Mouse (Mus musculus) A20 (cell line): ENCODE data around the gene F2rl1.
A peak's percentile ranks its signal among the peaks of the same experiment; 100 is the strongest.

Source experiments
- DNase-seq: peaks from one replicate; pipeline ENCODE4 v3.0.0-alpha.2; 2011; ENCODE audit warnings: low read depth, low spot score

The F2rl1 gene

DNA sequence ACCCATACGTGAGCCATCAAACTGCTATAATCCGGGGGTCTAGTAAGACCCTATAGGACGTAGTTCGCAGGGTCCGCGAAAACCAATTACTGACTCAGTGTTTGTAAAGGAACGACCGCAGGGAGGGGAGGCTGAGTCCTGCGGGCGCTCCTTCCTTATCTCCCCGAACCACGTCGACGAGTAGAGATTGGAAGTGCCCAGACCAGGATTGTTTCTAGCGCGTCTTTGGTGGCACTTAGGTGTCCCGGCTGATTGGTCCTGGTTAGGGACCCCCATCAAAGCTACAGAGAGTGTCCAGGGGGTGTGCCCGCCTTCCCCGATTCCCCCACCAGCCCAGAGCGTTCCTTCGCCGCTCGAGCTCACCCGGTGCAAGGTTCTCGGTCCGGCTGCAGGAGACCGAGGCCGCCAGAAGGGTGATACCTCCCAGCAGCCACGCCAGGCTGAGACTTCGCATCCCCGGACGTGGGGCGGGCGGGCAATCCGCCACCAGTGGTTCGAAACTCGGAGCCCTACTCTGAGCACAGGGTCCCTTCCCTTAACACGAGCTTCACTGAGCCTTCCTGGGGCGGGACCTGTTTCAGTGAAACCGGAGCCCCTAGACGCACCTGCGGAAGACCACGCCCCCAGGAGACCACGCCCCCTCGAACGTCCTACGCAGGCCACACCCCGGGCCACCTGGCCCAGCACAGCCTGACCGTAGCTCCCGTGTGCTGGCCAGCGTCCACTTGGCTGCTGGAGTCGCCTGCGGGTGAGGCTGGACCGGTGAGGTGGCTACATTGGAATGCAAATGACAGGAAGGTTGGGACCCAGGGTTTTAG, at the start of gene F2rl1:
TSS of gene F2rl1 (minus strand) at position 554 of the 818 bp plus-strand sequence.
- DNase-seq: no peak

- no peak for DNase-seq
Observed at GRCm38 (mm10) chr13:95570877-95571276, 45.9 kb upstream of the F2rl1 start.

DNA sequence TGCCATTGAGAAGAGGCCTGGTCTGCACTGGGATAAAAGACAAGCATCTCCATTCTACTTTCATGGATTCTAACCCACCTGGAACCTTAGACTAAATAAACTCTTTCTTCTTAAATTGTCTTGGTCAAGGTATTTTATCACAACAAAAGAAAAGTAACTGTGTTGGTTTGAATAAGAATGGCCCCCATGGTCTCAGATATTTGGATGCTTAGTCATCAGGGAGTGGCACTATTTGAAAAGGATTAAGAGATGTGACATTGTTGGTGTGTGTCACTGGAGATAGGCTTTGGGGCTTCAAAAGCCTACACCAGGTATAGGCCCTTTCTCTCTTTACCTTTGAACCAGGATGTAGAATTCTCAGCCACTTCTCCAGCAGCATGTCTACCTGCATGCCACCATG, 44.3 kb upstream of the F2rl1 start:
- DNase-seq: no peak

DNA sequence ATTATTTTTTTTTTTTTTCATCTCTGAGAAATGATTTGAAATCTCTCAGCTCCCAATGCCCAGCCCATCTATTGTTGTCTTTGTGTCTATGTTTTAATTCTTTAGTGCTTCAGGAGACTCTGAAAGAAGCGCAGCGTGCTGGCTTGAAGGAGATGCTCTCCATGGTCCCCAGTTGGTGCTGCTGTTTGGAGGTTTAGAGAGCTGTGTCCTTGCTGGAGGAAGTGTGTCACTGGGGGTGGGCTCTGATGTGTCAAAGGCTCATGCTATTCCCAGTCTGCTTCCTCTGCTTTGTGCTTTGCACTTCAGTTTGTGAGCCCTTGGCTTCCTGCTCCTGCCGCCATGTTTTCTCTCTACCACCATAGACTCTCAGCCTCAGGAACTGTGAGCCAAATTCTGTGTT, 43.3 kb upstream of the F2rl1 start:
- no peak for DNase-seq

DNA sequence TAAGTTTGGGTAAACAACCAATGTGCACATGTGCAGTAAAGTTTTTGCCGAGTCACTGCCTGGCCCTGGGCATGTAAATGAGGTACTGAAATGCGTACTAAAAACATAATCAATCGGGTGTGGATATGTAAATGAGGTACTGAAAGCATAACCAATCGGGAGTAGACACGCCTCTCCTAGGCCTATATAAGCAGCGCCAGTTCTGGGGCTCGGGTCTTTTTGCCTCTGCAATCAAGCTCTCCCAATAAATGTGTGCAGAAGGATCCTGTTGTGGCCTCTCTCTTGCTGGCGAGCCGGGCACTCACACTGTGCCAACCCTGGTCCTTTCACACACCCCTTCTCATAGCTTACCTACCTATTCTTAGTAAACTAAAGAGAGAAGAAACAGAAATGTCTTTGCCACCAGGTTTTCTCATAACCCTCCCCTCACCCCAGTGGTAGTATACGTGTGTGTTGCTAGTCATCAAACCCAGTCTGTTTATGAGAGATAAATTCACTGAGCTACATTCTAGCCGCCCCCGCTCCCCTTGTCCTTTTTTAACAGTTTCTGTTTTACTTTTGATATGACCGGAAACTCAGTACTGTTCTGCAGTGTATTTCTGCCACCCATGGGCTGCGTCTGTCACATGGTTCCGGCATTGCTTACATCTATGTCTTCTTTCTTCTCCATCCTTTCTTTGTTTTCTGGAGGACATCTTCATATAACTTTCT, 42.0 kb upstream of the F2rl1 start:
- peak; percentile 12 for DNase-seq

DNA sequence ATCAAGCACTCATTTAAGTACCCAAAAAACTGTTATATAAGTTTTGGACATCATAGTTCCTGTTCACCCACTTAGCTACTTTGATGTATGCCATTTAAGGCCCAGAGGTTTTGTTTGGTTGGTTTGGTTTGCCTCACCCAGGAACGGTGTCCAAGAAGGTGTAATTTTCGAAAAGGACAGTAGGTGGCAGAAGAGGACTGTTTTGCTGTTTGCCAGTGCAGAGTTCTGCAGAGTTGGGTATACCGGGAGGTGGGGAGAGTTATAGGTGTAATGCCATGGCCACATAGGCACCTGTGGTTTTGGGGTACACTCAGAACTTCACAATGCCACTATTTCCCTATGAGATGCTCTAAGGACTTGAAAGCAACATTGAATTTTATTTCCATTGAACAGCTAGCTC, 38.7 kb upstream of the F2rl1 start:
- DNase-seq: peak; percentile 60

DNA sequence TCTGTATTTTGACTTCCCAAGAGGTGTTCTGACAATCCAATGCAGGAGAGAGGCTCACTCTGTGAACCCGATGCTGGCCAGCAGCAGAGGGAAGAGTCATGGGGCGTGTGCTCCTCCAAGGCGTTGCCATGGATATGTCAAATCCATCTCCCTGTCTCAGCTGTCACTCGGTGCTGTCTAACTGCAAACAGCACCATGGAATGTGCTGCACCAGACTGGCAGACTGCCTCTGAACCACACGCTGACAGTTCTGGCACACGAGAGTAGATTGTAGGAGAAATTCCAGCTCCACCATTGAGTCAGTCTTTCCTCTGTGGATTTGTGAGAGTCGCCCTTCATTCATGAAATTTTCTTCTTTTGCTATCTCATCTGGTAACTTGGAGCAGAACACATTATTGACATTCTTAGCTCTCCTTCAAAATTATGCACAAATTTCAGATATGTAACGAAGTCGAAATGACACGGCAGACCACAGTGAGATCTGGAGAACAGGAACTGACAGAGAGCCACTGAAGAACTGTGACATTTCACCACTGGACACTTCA, 38.1 kb upstream of the F2rl1 start:
- no peak for DNase-seq

GRCm38 (mm10) chr13:95557326-95557725, 32.3 kb upstream of the F2rl1 start:
- no peak for DNase-seq

- no peak for DNase-seq
Observed at GRCm38 (mm10) chr13:95553885-95554492, 29.0 kb upstream of the F2rl1 start.

DNA sequence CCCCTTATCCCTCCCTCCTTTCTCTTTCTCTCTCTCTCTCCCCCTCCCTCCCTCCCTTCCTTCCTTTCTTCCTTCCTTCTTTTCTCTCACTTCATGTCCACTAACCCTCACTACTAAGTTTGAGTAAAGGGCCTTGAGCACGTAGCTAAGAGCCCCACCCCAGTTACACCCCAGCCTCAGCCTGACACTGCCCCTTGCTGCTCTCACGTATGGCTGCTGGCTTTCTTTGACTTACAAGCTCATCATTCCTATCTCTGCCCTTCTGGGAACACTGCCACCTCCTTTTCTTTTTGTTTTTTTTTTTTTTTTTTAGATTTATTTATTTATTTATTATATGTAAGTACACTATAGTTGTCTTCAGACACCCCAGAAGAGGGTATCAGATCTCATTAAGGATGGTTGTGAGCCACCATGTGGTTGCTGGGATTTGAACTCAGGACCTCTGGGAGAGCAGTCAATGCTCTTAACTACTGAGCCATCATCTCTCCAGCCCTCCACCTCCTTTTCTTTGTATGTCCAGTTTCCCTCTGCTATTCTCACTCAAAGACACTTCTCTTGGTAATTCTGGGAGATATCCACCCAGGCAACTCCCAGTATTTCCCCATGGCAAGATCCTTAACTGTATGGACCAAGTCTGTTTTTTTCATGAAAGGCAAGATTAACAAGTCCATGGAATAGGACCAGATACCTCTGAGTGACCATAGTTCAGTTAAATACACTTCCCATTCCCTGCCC, 25.8 kb upstream of the F2rl1 start:
- DNase-seq: no peak

- no peak for DNase-seq
Observed at GRCm38 (mm10) chr13:95549421-95549820, 24.4 kb upstream of the F2rl1 start.

GRCm38 (mm10) chr13:95548856-95549255, 23.8 kb upstream of the F2rl1 start:
- no peak for DNase-seq

DNA sequence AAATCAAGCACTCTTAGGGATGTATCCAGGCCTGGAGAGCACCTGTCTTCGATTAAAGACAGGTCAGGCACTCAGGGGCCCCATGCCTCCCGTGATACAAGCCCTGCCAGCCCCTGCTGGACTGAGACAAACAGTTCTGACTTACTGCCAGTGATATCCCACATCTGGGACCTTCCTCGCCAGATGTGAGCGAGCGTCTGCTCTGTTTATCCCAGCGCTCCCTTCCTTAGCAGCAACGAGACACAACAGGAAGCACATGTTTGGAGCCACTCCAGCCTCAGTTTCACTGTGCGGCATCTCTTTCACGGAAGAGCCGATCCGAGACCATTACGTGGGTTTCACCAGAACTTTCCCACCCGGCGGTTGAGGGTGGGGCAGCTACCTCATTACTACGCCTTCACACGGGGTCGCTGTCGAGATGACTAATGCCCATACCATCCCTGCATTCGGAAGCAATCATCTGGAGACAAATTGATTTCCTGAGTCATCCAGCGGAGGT, 23.3 kb upstream of the F2rl1 start:
- no peak for DNase-seq

DNA sequence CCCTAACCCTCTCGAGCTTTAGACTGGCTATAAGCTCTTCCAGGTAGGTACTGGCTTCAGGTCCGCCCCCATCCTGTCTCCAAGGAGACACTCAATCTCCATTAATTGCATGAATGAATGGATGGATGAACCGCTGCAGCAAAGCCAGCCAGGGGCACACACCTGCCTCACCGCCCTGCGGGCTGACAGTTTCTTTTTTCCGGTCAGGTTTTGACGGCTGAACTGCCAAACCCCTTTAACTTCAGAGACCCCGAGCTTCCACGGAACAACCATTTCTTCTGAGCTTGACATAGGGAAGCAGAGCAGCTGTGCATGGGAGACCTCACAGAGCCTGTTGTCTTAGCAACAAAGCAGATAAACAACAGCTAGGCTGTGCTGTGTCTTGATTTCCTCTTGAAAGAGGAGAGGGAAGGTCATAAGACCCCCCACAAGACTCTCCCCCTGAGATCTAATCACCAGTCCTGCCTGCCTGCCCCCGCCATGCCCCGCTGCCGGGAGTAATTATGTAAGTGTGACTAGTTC, 22.1 kb upstream of the F2rl1 start:
- no peak for DNase-seq

DNA sequence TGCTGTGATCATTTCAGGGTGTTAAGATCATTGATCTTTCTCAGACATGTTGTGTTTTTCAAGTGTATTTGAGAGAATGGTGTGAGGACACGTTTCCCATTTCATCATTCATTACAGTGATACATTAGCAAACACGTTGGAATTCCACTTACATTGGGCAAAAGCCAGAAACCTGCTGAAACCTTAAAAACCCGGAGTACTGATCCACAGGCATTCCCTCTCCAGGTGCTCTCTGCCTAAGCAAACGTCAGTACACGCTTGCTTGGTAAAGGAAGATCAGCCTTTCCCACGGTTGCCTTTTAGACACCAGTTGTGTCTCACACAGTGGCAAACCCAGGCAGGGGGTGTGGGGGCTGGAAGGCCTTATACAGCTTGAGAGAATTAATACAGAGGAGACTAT, 21.2 kb upstream of the F2rl1 start:
- no peak for DNase-seq

GRCm38 (mm10) chr13:95545729-95546186, 20.7 kb upstream of the F2rl1 start:
- DNase-seq: no peak

DNA sequence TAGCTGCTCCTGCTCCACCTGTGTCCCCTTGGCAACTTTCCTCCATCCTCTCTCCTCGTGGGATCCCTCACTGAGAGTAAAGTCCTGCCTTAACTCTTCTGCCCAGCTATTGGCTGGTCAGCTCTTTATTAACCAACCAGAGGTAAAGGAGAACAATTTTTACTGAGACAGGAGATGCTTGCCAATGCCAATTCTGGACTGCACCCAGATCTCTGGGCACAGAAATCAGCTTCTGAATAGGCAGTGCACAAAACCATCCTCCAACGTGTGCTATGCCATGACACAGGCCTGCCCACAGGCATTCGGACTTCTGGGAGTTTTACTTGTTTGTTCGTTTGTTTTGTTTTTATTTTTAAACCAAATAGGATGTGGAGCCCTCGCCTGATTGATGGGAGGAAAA, 13.0 kb upstream of the F2rl1 start:
- DNase-seq: no peak

- DNase-seq: no peak
Observed at GRCm38 (mm10) chr13:95536117-95536493, 11.1 kb upstream of the F2rl1 start.

GRCm38 (mm10) chr13:95535461-95536116, 10.6 kb upstream of the F2rl1 start:
- DNase-seq: no peak

DNA sequence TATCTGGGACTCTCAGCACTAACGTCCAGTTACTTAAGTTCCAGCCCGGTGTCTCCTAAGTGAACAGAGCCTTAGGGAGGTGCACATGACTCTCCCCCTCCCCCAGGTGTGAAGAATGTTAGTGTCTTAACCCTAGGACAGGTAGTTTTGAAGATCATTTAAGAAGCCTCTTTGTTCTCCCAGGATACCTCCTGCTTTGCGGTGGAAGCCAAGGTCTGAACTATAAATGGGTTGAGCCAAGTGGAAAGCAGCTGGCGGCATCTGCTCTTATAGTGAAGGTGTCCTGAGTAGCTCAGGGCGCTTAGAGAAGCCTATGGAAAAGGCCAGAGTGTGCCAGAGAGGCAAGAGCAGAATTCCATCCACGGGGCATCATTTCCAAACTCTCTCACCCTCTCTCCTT, 10.0 kb upstream of the F2rl1 start:
- no peak for DNase-seq

GRCm38 (mm10) chr13:95534131-95534561, 9.1 kb upstream of the F2rl1 start:
- peak; percentile 9 for DNase-seq
